Mouse (Mus musculus) forebrain, embryonic 14.5 days (tissue): ENCODE results near the gene Ykt6. TPM values are rescaled to one million over a fixed set of nuclear protein-coding genes. Genes with fewer than 3 reads are reported as not detected.
A peak's percentile ranks its signal among the peaks of the same experiment; 100 is the strongest.

Experiments
- ATAC-seq: fragments of 200-750 bp; cut with Nextera tagmentation; 2 replicates; pipeline ENCODE4 v1.8.0; 2017; ENCODE audit warnings: mild to moderate bottlenecking, moderate library complexity
- DNase-seq: peaks from one replicate; pipeline ENCODE4 v3.0.0-alpha.2; 2015; ENCODE audit warnings: low spot score
- H3K27ac ChIP-seq: fragments of 300-500 bp; sonication (generic); 2 replicates; pipeline ENCODE4 v1.5.1; 2014; ENCODE audit warnings: low read depth, mild to moderate bottlenecking, control low read depth, low read length, moderate library complexity
- H3K27me3 ChIP-seq: fragments of 300-500 bp; sonication (generic); replicated peaks from 2 replicates; pipeline ENCODE4 v1.6.1; 2014; ENCODE audit warnings: low read length, control low read depth, mixed read lengths; ENCODE audit not compliant: control insufficient read depth, insufficient read depth
- H3K36me3 ChIP-seq: fragments of 300-500 bp; sonication (generic); 2 replicates; pipeline ENCODE4 v1.6.1; 2014; ENCODE audit warnings: low read length, control low read depth; ENCODE audit not compliant: control insufficient read depth, insufficient read depth
- H3K4me1 ChIP-seq: fragments of 300-500 bp; sonication (generic); 2 replicates; pipeline ENCODE4 v1.6.1; 2014; ENCODE audit warnings: antibody characterized with exemption, low read length, control low read depth; ENCODE audit not compliant: control insufficient read depth, insufficient read depth
- H3K4me2 ChIP-seq: fragments of 300-500 bp; sonication (generic); 2 replicates; pipeline ENCODE4 v1.6.1; 2014; ENCODE audit warnings: mild to moderate bottlenecking, control low read depth, low read length
- H3K4me3 ChIP-seq: fragments of 300-500 bp; sonication (generic); 2 replicates; pipeline ENCODE4 v1.5.1; 2014; ENCODE audit warnings: low read depth, low read length, control low read depth
- H3K9ac ChIP-seq: fragments of 300-500 bp; sonication (generic); 2 replicates; pipeline ENCODE4 v1.6.1; 2014; ENCODE audit warnings: mild to moderate bottlenecking, low read length, control low read depth, moderate library complexity
- H3K9me3 ChIP-seq: fragments of 300-500 bp; sonication (generic); replicated peaks from 2 replicates; pipeline ENCODE4 v1.6.1; 2016; ENCODE audit warnings: low read length, control low read depth, mixed read lengths; ENCODE audit not compliant: control insufficient read depth
- WGBS: fragments of 180-500 bp; shearing (Covaris S2); extraction: QIAGEN DNeasy Blood & Tissue Kit; methylation state at CpG from one replicate; pipeline ENCODE4 v1.1.7; 2014; 5-methylcytosine and 5-hydroxymethylcytosine counted together
- polyA plus RNA-seq: library from polyadenylated mRNA; unstranded; fragments of >200 nt; fragmentation: Nextera tagmentation; extraction: Ambion mirVana; gene quantifications from 2 replicates; pipeline ENCODE4 v1.2.1, GENCODE M21; 2014

Gene Ykt6
- polyA plus RNA-seq, 1 experiment from 2014 or later = 46.3 TPM

DNA sequence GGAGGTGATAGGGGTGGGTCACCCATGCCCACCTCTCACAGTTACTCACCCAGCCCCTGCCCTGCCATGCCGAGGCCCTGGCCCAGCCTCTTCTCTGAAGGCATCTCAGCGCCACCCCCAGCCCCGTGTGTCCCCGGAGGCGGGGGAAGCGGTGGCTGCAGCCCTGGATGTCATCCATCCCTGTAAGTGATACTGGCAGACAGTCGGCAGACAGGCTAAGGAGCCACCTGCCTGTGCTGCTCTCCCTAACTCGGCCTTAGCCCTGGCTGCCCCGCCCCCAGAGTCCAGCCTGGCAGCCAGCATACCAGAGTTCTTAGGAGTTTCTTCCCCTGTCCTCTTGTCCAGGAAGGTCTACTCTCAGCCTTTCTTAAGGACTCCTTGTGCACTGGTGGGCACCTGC lies 20.6 kb downstream of the Ykt6 start:
- H3K4me3 ChIP-seq = no peak overlapping the region
- 14% methylated on average over 9 of the region's 9 CpGs for WGBS
- no peaks in the 10 kb centered on the region for H3K9me3 ChIP-seq
- no peak for DNase-seq
- 0 out of 2 replicates have a peak overlapping the region, but pooled peaks have one; percentile 13 for H3K9ac ChIP-seq
- no peak overlapping the region for H3K4me2 ChIP-seq
- H3K27me3 ChIP-seq = no peaks in the 10 kb centered on the region
- H3K36me3 ChIP-seq = 0 out of 2 replicates have a peak, but pooled peaks cover 7% of the 10 kb centered on the region
- no peaks in the 10 kb centered on the region for H3K4me1 ChIP-seq
- ATAC-seq = no peak
- H3K27ac ChIP-seq = no peak overlapping the region

DNA sequence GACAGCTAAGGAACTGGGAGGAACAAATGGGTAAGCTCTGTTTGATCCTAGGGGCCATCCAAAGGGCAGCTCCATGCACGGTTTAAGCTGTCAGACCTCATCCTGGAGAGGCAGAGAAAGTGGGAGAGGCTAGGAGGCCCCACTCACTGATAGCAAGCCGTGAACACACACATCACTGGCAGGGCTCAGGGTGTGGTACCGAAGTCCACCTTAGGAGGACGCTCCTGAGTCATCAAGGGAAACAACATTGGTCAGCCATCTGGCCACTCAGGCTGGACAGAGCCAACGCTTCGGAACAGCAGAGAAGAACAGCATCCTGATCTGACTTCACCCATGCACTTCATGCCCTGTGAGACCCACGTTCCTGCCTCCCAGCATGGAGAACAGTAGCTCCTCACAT lies 23.6 kb downstream of the Ykt6 start:
- H3K27me3 ChIP-seq = no peaks in the 10 kb centered on the region
- no peaks in the 10 kb centered on the region for H3K4me1 ChIP-seq
- no peak overlapping the region for H3K9ac ChIP-seq
- no peak overlapping the region for H3K4me3 ChIP-seq
- no peak overlapping the region for H3K27ac ChIP-seq
- H3K4me2 ChIP-seq = no peak overlapping the region
- ATAC-seq (no peak), DNase-seq (no peak)
- no peaks in the 10 kb centered on the region for H3K36me3 ChIP-seq
- WGBS = 88% methylated on average over 7 of the region's 7 CpGs
- H3K9me3 ChIP-seq = no peaks in the 10 kb centered on the region

DNA sequence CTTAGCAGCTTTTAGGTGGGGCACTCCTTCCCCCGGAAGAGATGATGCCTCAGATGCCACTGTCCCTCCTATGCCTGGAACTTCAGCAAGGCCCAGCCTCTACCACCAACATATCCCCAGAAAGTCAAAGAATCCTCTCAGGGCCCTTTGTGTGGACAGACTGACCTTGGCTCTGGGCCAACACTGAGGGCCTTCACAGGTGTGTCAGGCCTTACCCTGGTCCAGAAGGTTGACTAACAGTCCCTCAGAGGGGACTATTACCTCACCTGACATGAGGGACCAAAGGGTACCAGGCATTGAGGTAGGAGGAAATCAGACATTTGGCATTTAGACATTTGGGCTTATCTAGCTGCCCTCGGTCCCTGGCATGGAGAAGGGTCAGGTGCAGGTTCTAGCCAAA lies 24.6 kb downstream of the Ykt6 start:
- no peak overlapping the region for H3K9ac ChIP-seq
- H3K4me2 ChIP-seq = no peak overlapping the region
- ATAC-seq (no peak), DNase-seq (no peak)
- no peaks in the 10 kb centered on the region for H3K36me3 ChIP-seq
- no peaks in the 10 kb centered on the region for H3K9me3 ChIP-seq
- no peak overlapping the region for H3K4me3 ChIP-seq
- no peaks in the 10 kb centered on the region for H3K4me1 ChIP-seq
- no peak overlapping the region for H3K27ac ChIP-seq
- WGBS = 91% methylated on average over 2 of the region's 2 CpGs
- no peaks in the 10 kb centered on the region for H3K27me3 ChIP-seq

DNA sequence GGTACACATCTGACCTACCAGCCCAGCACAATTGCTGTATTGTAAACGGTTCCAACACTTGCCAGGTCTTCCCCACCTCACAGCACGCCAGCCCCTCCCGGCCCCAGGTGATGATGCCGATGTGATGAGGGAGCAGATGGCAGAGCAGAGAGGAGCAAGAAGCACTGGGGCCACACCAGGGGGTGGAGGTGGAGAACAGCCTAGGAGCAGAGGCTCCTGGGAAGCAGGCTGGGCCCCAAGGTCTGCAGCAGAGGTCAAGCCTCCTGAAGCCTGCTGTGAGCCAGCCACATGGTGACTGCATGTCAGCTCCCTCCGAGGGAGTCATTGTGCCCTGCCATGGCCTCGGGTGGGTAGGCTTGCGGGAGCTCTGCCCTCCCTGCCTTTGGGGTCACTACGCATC lies 25.1 kb downstream of the Ykt6 start:
- Histone ChIP-seq H3K4me1 (no peaks in the 10 kb centered on the region), H3K4me3 (no peak overlapping the region), H3K27ac (no peak overlapping the region), H3K36me3 (no peaks in the 10 kb centered on the region), H3K27me3 (no peaks in the 10 kb centered on the region), H3K9ac (no peak overlapping the region), H3K4me2 (no peak overlapping the region), H3K9me3 (no peaks in the 10 kb centered on the region)
- ATAC-seq (no peak), DNase-seq (no peak)
- 74% methylated on average over 8 of the region's 8 CpGs for WGBS

DNA sequence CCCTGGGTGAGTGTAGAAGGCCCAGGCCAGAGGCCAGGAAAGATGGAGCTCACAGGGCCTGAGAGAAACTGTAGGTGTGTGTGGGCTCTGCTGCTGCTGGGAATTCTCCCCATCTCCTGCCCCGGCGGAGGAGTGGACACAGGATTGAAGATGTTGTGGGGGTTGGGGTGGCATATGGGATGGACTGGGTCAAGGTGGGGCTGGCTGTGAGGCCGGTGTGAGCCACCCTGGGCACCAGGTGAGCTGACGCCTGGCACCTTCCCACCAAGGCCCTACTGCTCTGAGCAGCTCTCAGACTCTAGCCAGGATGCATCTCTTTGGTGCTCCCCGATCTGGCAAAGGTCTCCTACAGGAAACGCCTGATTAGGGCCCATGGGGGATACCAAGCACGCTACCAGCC lies 25.8 kb downstream of the Ykt6 start:
- no peaks in the 10 kb centered on the region for H3K36me3 ChIP-seq
- no peak overlapping the region for H3K9ac ChIP-seq
- H3K27me3 ChIP-seq = no peaks in the 10 kb centered on the region
- DNase-seq (no peak), ATAC-seq (no peak)
- H3K4me1 ChIP-seq = no peaks in the 10 kb centered on the region
- H3K27ac ChIP-seq = no peak overlapping the region
- H3K9me3 ChIP-seq = no peaks in the 10 kb centered on the region
- 88% methylated on average over 7 of the region's 7 CpGs for WGBS
- no peak overlapping the region for H3K4me2 ChIP-seq
- H3K4me3 ChIP-seq = no peak overlapping the region

DNA sequence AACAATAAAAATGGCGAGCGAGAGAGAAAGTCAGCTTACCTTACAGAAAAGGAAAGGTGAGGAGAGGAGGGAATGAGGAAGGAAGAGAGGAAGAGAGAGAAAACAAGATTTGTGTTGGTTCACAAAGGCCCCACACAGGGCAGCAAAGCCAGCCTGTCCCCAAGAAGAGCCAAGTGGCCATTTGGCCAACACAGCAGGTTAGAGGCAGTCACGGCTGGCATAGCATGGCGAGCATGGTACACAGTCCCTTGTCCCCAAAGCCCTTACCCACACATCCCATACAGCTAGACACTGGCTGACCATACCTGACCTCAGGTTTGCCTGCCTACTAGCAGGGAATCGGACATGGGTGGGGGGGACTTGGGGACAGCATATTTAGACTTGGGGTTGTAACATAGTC lies 28.1 kb downstream of the Ykt6 start:
- ATAC-seq (no peak), DNase-seq (no peak)
- Histone ChIP-seq H3K4me2 (no peak overlapping the region), H3K36me3 (no peaks in the 10 kb centered on the region), H3K27me3 (no peaks in the 10 kb centered on the region), H3K4me1 (no peaks in the 10 kb centered on the region), H3K4me3 (no peak overlapping the region), H3K9ac (no peak overlapping the region), H3K9me3 (no peaks in the 10 kb centered on the region), H3K27ac (no peak overlapping the region)
- 92% methylated on average over 5 of the region's 5 CpGs for WGBS

DNA sequence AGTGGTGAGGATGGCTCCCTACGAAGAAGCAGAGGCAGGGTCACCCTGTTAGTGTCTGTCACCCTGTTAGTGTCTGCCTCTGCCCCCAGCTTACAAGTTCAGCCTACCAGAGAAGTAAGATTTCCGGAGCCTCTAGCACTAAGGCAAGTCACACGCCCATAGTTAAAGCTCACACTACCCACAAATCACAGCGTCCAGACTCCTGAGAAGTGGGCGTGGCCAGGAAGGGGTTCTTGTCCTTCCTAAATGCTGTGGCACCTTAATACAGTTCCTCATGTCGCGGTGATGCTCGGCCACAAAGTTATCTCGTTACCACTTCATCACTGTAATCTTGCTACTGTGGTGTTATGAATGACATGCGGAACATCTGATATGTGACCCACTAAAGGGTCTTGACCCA lies 32.6 kb downstream of the Ykt6 start:
- H3K27ac ChIP-seq = no peak overlapping the region
- no peak overlapping the region for H3K4me3 ChIP-seq
- DNase-seq (no peak), ATAC-seq (no peak)
- 81% methylated on average over 10 of the region's 10 CpGs for WGBS
- H3K9me3 ChIP-seq = no peaks in the 10 kb centered on the region
- no peaks in the 10 kb centered on the region for H3K27me3 ChIP-seq
- no peaks in the 10 kb centered on the region for H3K36me3 ChIP-seq
- H3K4me2 ChIP-seq = no peak overlapping the region
- no peak overlapping the region for H3K9ac ChIP-seq
- H3K4me1 ChIP-seq = no peaks in the 10 kb centered on the region

DNA sequence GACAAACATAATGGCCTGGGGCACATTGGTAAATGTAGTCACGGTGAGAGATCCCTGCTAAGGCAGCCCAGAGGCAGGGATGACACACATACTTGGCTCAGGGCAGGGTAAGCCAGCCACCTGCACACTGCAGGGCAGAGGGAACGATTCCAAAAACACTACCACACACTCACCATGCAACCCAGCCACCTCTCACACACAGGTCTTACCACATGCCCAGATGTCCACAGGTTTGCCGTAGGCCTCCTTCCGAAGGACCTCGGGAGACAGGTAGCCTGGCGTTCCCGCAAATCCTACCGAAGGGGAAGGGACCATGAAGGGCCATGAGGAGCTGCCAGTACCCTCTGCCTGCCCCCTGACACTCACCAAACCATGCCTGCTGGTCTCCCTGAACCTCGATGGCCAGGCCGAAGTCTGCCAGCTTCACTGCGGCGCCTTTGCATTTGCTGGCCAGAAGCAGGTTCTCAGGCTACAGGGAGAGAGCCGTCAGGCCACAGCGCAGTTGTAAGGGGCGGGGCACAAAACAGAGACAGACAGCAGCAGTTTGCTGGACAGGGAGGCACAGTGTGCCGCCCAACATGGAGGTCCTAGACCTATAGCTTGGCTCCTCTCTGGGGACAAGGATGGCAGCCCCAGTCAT lies 34.6 kb downstream of the Ykt6 start:
- no peaks in the 10 kb centered on the region for H3K27me3 ChIP-seq
- H3K36me3 ChIP-seq = no peaks in the 10 kb centered on the region
- no peaks in the 10 kb centered on the region for H3K9me3 ChIP-seq
- 86% methylated on average over 16 of the region's 16 CpGs for WGBS
- no peak overlapping the region for H3K4me2 ChIP-seq
- no peak for DNase-seq
- H3K4me1 ChIP-seq = no peaks in the 10 kb centered on the region
- no peak for ATAC-seq
- H3K4me3 ChIP-seq = no peak overlapping the region
- no peak overlapping the region for H3K27ac ChIP-seq
- H3K9ac ChIP-seq = no peak overlapping the region

DNA sequence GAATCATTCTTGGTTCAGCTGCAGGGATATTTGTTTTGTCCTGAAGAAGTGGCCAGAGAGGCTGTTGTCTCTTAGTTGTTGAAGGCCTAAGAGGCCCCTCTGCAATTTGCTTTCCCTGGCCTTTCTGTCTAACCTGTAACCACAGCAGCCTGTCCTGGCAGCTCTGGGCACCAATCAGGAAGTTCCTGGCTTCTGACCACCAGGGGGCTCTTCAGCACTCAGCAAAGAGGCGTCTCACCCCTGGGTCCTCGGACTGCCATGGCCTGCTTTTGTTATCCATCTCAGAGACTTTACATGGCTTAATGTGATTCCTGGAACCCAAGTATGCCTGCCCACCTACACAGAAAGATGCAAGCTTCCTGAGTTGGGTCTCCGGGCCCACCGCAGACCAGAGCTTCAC lies 35.4 kb downstream of the Ykt6 start:
- no peak overlapping the region for H3K4me2 ChIP-seq
- H3K4me1 ChIP-seq = no peaks in the 10 kb centered on the region
- DNase-seq (peak; percentile 73), ATAC-seq (no peak)
- WGBS = 29% methylated on average over 4 of the region's 4 CpGs
- H3K27ac ChIP-seq = no peak overlapping the region
- no peaks in the 10 kb centered on the region for H3K27me3 ChIP-seq
- H3K9me3 ChIP-seq = no peaks in the 10 kb centered on the region
- no peak overlapping the region for H3K4me3 ChIP-seq
- H3K9ac ChIP-seq = no peak overlapping the region; the same call in 1 of the 2 replicates
- no peaks in the 10 kb centered on the region for H3K36me3 ChIP-seq
